Mouse (Mus musculus): Measurements from ENCODE around the gene Ermard. TPM values are rescaled to one million over a fixed set of nuclear protein-coding genes. Genes with fewer than 3 reads are reported as not detected.

Ermard gene
- polyA plus RNA-seq, 1 experiment from 2014 or later = 57.3 TPM

DNA sequence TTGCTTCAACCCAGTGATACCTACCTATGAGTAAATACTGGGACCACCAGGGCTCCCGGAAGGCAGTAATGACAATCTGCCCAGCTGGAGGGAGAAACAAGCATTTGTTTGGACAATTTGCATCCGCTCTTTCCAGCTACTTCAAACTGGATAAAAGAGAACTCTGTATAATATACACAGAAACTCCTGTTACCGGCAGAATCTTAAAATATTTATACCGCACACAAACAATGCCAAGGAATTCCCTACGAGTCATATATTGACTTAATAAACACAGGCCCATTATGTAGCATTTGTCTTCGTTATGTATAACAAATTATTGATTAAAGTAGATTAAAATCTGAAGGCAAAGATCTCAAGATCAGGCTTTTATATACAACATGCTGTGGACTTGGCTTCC, 79.6 kb downstream of the Ermard start:
- Histone ChIP-seq H3K4me2 (ENCODE audit: low read depth) (no peak overlapping the region), H3K36me3 (ENCODE audit: control insufficient read depth, insufficient read depth, low read length) (no peaks in the 10 kb centered on the region), H3K9me3 (ENCODE audit: control insufficient read depth, low read length) (no peaks in the 10 kb centered on the region), H3K27me3 (ENCODE audit: control insufficient read depth, insufficient read depth, low read length) (no peaks in the 10 kb centered on the region), H3K9ac (ENCODE audit: low read length) (no peak overlapping the region), H3K27ac (ENCODE audit: low read depth, low read length) (no peak overlapping the region), H3K4me1 (ENCODE audit: control insufficient read depth, insufficient read depth, low read length) (no peaks in the 10 kb centered on the region), H3K4me3 (ENCODE audit: low read depth, low read length) (no peak overlapping the region)
- WGBS = 87% methylated on average over 6 of the region's 6 CpGs
- DNase-seq (ENCODE audit: low spot score) (no peak), ATAC-seq (ENCODE audit: insufficient read depth, low FRiP score, low TSS enrichment) (no peak)

DNA sequence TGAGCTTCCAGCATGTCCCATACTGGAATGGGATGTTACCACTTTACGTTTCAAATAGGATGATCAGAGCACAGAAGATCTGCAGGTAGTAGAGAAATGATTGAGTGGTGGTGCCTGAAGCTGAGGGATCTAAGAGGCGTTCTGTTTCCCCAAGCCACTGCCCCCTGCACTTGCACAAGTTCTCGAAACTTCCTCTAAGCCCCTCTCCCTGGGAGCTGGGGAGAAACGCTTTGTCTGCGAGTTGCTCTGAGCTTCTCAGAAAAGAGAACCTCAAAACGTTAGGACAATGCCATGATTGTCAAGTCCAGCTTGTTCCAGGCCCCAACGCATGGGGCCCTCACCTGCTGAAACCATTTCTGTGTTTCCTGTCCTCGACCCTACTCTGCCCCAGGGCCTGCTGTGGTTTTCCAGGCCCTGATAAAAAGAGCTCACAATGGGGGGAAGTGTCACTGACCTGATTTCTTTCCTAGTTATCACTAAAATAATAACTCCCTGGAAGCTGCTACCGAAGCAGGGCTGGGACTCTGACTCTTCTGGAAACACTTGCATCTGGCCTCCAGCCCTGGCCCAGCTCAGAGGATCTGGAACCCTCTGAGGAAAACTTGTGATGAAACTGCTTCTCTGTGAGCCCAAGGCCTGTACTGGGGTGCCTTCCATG, 88.8 kb downstream of the Ermard start:
- Histone ChIP-seq H3K27me3 (ENCODE audit: control insufficient read depth, insufficient read depth, low read length) (no peaks in the 10 kb centered on the region), H3K4me3 (ENCODE audit: low read depth, low read length) (no peak overlapping the region), H3K9me3 (ENCODE audit: control insufficient read depth, low read length) (no peaks in the 10 kb centered on the region), H3K27ac (ENCODE audit: low read depth, low read length) (no peak overlapping the region), H3K4me1 (ENCODE audit: control insufficient read depth, insufficient read depth, low read length) (no peaks in the 10 kb centered on the region), H3K4me2 (ENCODE audit: low read depth) (no peak overlapping the region), H3K36me3 (ENCODE audit: control insufficient read depth, insufficient read depth, low read length) (no peaks in the 10 kb centered on the region), H3K9ac (ENCODE audit: low read length) (no peak overlapping the region)
- 68% methylated on average over 9 of the region's 9 CpGs for WGBS
- ATAC-seq (ENCODE audit: insufficient read depth, low FRiP score, low TSS enrichment) (no peak), DNase-seq (ENCODE audit: low spot score) (no peak)

DNA sequence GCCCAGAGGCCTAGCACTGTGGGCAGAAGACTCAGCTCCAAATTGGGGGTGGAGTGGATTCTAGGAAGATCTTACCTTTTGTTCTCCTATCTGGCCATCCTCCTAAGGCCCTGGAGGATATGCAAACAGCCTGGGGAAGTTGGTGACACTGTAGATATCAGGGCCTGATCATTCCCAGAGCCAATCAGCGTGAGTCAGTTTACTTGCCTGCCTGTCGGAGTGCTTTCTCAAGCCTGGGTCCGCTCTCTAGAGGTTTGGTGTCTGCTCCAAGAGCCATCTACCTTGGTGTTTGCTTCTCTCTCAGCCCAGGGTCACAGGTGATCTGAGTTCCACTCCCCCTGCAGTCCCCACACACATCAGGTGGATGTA, 89.3 kb downstream of the Ermard start:
- WGBS = 83% methylated on average over 3 of the region's 3 CpGs
- no peak for DNase-seq (ENCODE audit: low spot score)
- ATAC-seq (ENCODE audit: insufficient read depth, low FRiP score, low TSS enrichment) = no peak

DNA sequence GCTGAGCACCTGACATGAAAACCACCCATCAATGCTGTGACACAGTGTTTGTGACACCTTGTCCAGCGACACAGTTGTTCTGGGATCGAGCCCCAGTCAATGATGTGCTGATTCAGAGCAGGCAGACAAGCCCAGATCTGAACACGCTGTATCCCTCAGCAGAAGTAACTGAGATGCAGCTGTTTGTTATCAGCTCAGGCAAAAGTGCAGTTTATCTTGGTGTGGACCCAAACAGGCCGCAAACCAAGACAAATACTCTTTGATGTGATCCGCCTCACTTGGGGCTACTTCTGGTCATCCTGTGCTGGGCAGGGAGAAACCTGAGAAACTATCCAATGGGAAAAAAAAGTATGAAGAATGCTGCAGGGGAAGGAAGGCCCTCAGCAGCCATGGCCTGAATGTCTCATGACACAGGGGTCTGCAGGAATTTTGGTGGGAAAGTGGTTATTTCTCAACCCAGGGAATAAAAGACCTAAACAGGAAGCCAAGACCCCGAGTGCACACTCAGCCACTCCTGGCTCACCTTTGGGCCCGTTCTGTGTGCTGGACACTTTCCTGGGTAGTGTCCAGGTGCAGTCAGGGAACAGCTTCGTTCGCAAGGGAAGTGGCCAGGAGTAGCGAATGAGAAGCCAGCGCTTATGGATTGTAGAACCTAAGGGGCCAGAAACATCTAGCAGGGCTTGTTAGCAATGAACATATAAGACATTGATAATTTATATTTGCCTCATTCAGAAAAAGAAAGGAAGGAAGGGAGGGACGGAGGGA, 94.1 kb downstream of the Ermard start:
- Histone ChIP-seq H3K9ac (ENCODE audit: low read length) (no peak overlapping the region), H3K27me3 (ENCODE audit: control insufficient read depth, insufficient read depth, low read length) (no peaks in the 10 kb centered on the region), H3K4me2 (ENCODE audit: low read depth) (no peak overlapping the region), H3K4me1 (ENCODE audit: control insufficient read depth, insufficient read depth, low read length) (no peaks in the 10 kb centered on the region), H3K9me3 (ENCODE audit: control insufficient read depth, low read length) (no peaks in the 10 kb centered on the region), H3K36me3 (ENCODE audit: control insufficient read depth, insufficient read depth, low read length) (no peaks in the 10 kb centered on the region), H3K27ac (ENCODE audit: low read depth, low read length) (no peak overlapping the region), H3K4me3 (ENCODE audit: low read depth, low read length) (no peak overlapping the region)
- 91% methylated on average over 12 of the region's 12 CpGs for WGBS
- DNase-seq (ENCODE audit: low spot score) (no peak), ATAC-seq (ENCODE audit: insufficient read depth, low FRiP score, low TSS enrichment) (no peak)

More for the DNA sequence above, 89.3 kb downstream of the Ermard start:
- Histone ChIP-seq H3K4me2 (ENCODE audit: low read depth) (no peak overlapping the region), H3K36me3 (ENCODE audit: control insufficient read depth, insufficient read depth, low read length) (no peaks in the 10 kb centered on the region), H3K9ac (ENCODE audit: low read length) (no peak overlapping the region), H3K4me3 (ENCODE audit: low read depth, low read length) (no peak overlapping the region), H3K27ac (ENCODE audit: low read depth, low read length) (no peak overlapping the region), H3K4me1 (ENCODE audit: control insufficient read depth, insufficient read depth, low read length) (no peaks in the 10 kb centered on the region), H3K27me3 (ENCODE audit: control insufficient read depth, insufficient read depth, low read length) (no peaks in the 10 kb centered on the region), H3K9me3 (ENCODE audit: control insufficient read depth, low read length) (no peaks in the 10 kb centered on the region)

DNA sequence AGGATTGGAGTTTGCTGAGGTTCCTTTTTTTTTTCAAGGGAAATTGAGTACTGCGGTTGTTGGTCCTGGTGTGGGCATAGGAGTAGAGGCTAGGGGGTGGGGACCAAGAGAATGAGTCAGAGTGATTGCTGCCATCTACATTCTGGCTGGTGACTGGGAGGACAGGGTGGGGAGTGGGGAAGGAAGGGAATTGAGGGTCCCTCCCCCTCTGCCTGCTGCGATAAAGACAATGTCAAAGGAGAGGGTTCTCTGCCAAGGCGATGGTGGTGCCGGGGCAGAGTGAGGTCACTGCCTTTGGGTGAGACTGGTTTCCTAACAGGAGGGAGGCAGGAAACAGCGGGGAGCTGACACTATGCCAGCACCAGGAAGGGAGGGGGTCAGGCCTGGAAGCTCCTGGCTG, 96.4 kb downstream of the Ermard start:
- no peaks in the 10 kb centered on the region for H3K27me3 ChIP-seq (ENCODE audit: control insufficient read depth, insufficient read depth, low read length)
- H3K4me1 ChIP-seq (ENCODE audit: control insufficient read depth, insufficient read depth, low read length) = no peaks in the 10 kb centered on the region
- no peak overlapping the region for H3K4me3 ChIP-seq (ENCODE audit: low read depth, low read length)
- H3K9me3 ChIP-seq (ENCODE audit: control insufficient read depth, low read length) = no peaks in the 10 kb centered on the region
- no peak for DNase-seq (ENCODE audit: low spot score)
- ATAC-seq (ENCODE audit: insufficient read depth, low FRiP score, low TSS enrichment) = no peak
- no peak overlapping the region for H3K27ac ChIP-seq (ENCODE audit: low read depth, low read length)
- no peak overlapping the region for H3K4me2 ChIP-seq (ENCODE audit: low read depth)
- WGBS = 63% methylated on average over 5 of the region's 5 CpGs
- no peak overlapping the region for H3K9ac ChIP-seq (ENCODE audit: low read length)
- H3K36me3 ChIP-seq (ENCODE audit: control insufficient read depth, insufficient read depth, low read length) = no peaks in the 10 kb centered on the region

Other genes starting within 250 kb of the Ermard start
- gene Wdr27, start 98.0 kb upstream of the Ermard start, polyA plus RNA-seq (2014; fragmentation: Nextera tagmentation; extraction: Ambion mirVana) = 4.4 and 4.7 TPM in 2 replicates
- gene 1600012H06Rik, start 98.0 kb upstream of the Ermard start, polyA plus RNA-seq (2014; fragmentation: Nextera tagmentation; extraction: Ambion mirVana) = 31.6 and 36.2 TPM in 2 replicates
- 34.2 and 37.0 TPM in 2 replicates for gene Phf10, start 79.9 kb upstream of the Ermard start, polyA plus RNA-seq (2014; fragmentation: Nextera tagmentation; extraction: Ambion mirVana)
- gene 9030025P20Rik, start 62.7 kb upstream of the Ermard start, polyA plus RNA-seq (2014; fragmentation: Nextera tagmentation; extraction: Ambion mirVana) = 6.6 and 8.2 TPM in 2 replicates
- gene Gm3417, start 62.4 kb upstream of the Ermard start, polyA plus RNA-seq (2014; fragmentation: Nextera tagmentation; extraction: Ambion mirVana) = not detected in 2 replicates
- gene Gm3435, start 31.0 kb upstream of the Ermard start, polyA plus RNA-seq (2014; fragmentation: Nextera tagmentation; extraction: Ambion mirVana) = 8.0 and 8.3 TPM in 2 replicates
- 0.49 and 1.6 TPM in 2 replicates for gene Tcte3, start 280 bp downstream of the Ermard start, polyA plus RNA-seq (2014; fragmentation: Nextera tagmentation; extraction: Ambion mirVana)
- gene Gm3448, start 329 bp downstream of the Ermard start, polyA plus RNA-seq (2014; fragmentation: Nextera tagmentation; extraction: Ambion mirVana) = 2.9 and 3.1 TPM in 2 replicates